Mouse (Mus musculus) CD8-positive naive resting alpha-beta T cell, adult 2 months (primary cell): Measurements from ENCODE around the gene Tmprss4.
A peak's percentile ranks its signal among the peaks of the same experiment; 100 is the strongest.

Experiments
- DNase-seq, 2 experiments: peaks; one replicate each; pipeline ENCODE4 v3.0.0; 2022; ENCODE audit warnings: low read depth in 2 of 2, low spot score in 2 of 2

Tmprss4 gene

DNA sequence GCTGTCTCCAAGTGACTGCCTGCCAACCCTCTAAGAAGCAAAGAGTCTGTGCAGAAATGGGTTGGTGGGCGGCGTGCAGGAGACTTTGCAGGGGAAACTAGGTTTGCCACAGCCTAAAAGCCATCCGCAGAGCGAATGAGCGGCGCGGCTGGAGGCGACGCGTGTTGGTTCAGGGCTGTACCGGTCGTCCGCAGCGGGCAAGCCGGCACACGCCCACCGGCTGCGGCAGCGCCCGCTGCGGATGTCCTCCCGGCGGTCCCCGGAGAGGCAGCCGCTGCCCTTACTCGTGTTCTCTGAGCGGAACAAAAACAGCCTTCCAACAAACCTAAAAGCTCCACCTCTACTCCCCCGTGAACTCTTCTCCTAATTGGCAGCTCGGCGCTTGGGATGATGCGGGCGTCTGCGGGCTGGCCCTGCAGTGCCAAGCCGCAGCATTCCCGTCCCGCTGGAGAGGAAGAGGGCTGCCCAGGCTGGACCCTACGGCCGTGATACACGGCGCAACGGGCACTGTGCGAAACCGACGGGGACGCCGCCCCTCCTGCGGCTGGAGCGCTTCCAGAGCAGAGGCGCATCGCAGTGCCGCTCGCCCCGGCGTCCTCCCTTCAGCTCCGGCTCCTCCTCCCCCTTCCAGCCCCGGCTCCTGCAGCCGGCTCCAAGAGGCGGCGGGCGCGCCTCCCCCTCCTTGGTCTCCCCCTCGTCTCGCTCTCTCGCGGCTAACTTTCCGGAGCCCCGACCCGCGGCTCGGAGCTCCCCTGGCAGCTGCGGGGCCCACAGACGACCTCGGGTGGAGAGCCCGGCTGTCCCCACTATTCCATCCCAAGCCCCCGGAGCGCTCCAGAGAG, 65.5 kb downstream of the Tmprss4 start, which contains the start of gene Scn4b:
Gene Scn4b (plus strand): TSS at position 205 of the 842 bp plus-strand sequence.
- peak in 1 of 2 experiments; percentile 41 for DNase-seq

DNA sequence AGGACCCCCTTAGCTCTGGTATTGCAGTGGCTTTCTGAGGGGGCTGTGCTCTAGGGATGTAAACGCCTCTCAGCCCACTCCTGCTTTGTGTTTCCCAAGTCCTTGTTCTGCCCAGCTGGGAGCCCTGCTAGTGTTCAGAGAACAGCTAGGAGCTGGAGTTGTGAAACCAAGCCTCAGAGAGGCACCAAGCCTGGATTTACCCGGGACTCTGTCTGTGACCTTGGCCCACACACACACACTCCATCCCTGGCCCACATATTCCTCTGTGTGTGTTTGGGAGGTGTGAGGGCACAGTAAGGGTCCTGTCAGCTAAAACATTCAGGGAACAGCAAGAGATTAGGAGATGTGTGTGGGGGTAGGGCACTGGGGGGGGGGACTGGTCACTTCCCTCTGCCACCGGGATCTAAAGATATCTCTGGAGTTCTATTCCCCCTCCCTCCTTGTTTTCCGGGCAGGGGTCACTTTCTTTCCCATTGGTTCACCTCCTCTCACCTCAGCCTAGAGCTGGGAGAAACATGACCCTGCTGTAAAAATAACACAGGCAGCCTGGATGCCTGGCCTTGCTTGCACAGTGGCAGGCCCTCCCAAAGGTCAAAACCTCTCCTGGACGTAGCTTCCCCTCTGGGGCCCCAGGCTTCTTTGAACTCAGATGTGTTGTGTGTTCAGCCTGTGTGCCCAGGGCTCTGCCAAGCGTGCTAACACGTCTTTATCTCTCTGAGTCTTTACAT, 67.3 kb downstream of the Tmprss4 start:
- DNase-seq, result no peak

- peak; percentile 58 to 72 for DNase-seq
These were observed 70.2 kb downstream of the Tmprss4 start for GRCm38 (mm10) chr9:45133484-45134310.

DNA sequence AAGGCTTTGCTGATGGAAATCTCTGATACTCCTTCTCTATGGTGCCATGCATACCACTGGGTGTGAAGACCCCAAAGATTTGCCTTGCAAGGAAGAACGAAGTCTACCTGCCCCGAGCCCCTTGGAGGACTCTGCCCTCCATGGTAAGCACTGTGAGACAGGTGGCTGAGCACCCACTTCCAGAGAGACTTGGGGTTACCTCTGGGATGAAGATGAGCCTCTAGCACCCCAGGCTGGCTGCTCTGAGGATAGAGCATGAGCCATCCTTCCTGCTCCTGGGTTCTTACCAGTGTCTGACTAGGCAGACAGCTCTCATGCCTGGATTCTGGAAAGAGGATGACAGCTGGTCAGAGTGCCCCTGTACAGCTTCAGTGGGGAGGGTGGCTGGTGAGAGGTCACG, 73.8 kb downstream of the Tmprss4 start:
- no peak for DNase-seq

DNA sequence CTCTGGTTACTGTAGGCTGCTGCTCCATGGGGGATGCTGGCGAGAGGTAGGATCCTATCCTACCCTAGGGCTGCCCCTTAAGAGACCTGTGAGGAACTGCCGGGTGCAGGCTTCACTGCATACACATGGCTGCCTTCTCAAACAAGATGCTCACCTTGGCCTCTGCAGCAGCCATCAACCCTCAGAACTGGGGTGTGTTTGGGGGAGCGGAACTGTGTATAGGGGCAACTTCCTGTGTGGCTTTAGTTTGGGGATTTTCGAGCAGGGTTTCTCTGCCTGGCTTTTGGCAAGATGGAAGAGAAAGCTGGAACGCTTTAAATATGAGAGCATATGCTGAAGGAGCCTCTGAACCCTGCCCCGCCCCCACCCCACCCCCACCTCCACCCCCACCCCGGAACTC, 77.0 kb downstream of the Tmprss4 start:
- peak in 1 of 2 experiments; percentile 48 for DNase-seq

- DNase-seq, result no peak
These were observed 78.7 kb downstream of the Tmprss4 start for GRCm38 (mm10) chr9:45125211-45125610.
